Mouse (Mus musculus) gastrocnemius, postnatal 36 days (tissue): ENCODE data around the gene Cd7. TPM values are rescaled to one million over a fixed set of nuclear protein-coding genes. Genes with fewer than 3 reads are reported as not detected.

Experiments
- DNase-seq, 2 experiments: peaks; one replicate each; pipeline ENCODE4 v3.0.0; 2022
- intact Hi-C: fragments of 180-260 bp; cut with DNase I; formaldehyde crosslinking; loops from one replicate; pipeline ENCODE4 v1.15.1; 2025
- total RNA-seq, 2 experiments: library from RNA; stranded (reverse); gene quantifications; 2 replicates each; pipeline ENCODE4 v1.2.3; 2021

The Cd7 gene
- total RNA-seq, 2 experiments from 2014 or later, result not detected

DNA sequence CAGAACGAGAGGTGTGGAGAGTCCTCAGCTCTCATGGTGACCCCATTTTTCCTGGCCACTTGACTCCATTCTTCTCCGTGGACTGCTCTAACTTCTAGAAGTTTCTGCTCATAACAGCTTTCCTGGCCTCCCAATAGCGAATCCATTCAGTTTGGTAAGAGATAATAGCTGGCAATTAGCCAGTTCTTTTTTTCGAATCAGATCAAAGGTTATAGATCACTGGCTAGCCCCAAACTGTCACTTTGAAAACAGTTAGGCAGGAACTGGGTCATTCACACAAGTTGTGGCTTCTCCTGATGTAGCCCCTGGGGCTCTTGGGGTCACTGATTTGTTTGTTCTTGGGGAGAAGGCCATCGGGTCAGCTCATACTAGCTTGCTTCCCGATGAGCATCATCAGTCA, 44.5 kb downstream of the Cd7 start:
- DNase-seq, result no peak
- intact Hi-C loops, result no loop called here

GRCm38 (mm10) chr11:120993586-120993985, 45.6 kb downstream of the Cd7 start:
- no peak for DNase-seq
- intact Hi-C loops, result no loop called here

DNA sequence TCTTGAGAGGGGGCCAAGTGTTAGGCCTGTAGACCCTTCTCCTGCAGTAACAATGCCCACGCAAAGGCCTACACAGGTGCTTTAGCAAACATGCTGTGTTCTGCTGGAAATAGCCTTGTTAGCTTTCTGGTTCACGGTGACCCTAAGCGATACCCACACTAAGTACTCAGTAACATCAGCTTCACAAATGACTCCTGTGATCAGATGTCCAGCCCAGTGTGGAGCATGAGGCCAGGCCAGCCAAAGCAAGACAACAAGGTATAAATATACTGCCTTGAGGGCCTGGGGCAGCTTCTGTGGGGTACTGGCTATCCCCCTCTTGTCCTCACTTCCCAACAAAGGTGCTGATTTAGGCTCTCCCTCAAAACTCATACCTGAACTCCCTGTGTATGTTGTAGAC, 46.1 kb downstream of the Cd7 start:
- no peak for DNase-seq

GRCm38 (mm10) chr11:120991791-120992190, 47.4 kb downstream of the Cd7 start:
- DNase-seq, result no peak
- intact Hi-C loops, result no loop called here

More for the DNA sequence above, 46.1 kb downstream of the Cd7 start:
- intact Hi-C loops, result no loop called here

GRCm38 (mm10) chr11:120990951-120991526, 48.2 kb downstream of the Cd7 start, which contains the start of gene Csnk1d:
Gene Csnk1d, minus strand, starts transcription at chr11:120991330.
- DNase-seq, result peak; percentile 98 to 100
- intact Hi-C loops, result no loop called here

DNA sequence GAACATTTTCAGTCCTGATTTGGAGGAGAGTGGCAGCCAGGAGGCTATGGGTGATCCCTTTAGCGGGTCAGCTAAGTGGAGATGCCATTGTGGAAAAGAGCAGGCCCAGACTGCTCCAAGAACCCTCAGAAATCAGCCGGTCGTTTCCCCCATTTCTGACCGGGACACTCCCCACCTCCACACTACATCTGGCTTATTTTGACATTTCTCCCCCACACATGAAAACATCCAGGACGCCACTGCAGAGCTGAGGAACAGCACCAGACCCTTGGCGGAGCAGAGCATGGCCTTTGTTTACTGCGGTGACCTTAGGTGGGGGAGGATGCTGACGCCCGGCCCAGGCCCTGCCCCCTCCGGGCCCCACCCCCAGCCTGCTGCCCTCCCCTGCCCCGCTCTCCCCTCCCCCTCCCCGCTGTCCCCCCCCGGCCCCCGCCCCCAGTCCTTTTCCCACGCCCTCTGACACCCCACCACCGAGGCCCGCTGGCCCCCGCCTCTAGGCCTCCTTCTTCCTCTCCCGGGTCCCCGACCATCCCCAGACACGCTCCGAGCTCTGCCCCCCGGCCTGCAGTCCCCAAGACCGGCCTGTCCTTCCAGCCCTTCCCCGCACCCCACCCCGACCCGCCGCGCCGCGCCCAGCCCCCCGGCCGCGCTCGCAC, 49.0 kb downstream of the Cd7 start:
- intact Hi-C loops, result no loop called here
- DNase-seq, result peak; percentile 40 to 41

DNA sequence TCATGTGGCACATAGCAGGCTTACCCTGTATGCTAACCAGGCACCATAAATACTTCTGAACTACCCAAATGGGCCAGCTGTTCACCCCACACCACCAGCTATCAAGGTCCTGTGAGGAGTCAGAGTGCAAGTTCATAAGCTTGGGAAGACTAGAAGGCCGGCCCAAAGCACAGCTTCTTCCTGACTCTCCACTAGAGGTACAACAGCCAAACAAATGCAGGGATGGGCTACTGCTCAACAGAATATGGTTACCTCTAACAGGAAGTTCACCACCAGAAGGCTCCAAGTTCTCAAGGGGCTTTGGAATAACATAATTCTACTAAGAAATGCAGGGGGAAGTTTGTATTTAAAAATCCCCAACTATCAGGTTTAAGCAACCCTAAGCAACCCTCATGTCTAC, 49.7 kb downstream of the Cd7 start:
- intact Hi-C loops, result no loop called here
- no peak for DNase-seq

DNA sequence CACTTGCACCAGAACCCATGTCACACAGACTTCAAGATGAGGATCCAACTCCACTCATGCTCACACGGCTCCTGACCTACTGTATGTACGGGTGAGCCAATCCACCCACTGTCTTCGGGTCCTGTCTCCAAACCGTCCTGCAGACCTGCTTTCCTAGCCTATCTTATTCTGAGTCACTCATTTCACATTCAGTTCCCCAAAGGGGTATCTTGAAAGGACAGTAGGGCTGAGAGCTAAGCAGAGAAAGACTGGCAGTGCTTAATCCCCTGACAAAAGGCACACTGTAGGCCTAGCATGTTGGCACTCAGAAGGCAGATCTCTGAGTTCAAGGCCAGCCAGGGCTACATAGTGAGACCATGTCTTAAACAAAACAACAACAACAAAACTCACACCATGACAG, 50.8 kb downstream of the Cd7 start:
- no peak for DNase-seq
- intact Hi-C loops, result no loop called here

GRCm38 (mm10) chr11:120987608-120988007, 51.6 kb downstream of the Cd7 start:
- no peak for DNase-seq
- intact Hi-C loops, result no loop called here

Other genes starting within 250 kb of the Cd7 start
- 10 to 100 TPM; 31.3 to 32.9 TPM for gene Dus1l, start 243.0 kb downstream of the Cd7 start, total RNA-seq
- gene Fasn, start 214.9 kb downstream of the Cd7 start, total RNA-seq, result 10 to 100 TPM; 12.5 to 20.0 TPM
- gene Ccdc57, start 106.5 kb downstream of the Cd7 start, total RNA-seq, result 1 to 10 TPM; 4.1 to 4.9 TPM
- 100 to 1,000 TPM; 365 to 521 TPM for gene Slc16a3, start 90.9 kb downstream of the Cd7 start, total RNA-seq
- 10 to 100 TPM; 51.6 to 54.5 TPM for gene Csnk1d, start 48.1 kb downstream of the Cd7 start, total RNA-seq
- not detected for gene Sectm1b, start 24.2 kb upstream of the Cd7 start, total RNA-seq
- gene Sectm1a, start 41.8 kb upstream of the Cd7 start, total RNA-seq, result not detected
- gene Tex19.2, start 79.3 kb upstream of the Cd7 start, total RNA-seq, result not detected
- gene Tex19.1, start 106.7 kb upstream of the Cd7 start, total RNA-seq, result not detected
- 1 to 10 TPM; 1.4 to 1.5 TPM for gene Uts2r, start 120.9 kb upstream of the Cd7 start, total RNA-seq
- 1 to 10 TPM; 6.8 to 7.5 TPM for gene Hexdc, start 165.0 kb upstream of the Cd7 start, total RNA-seq
- 10 to 100 TPM; 11.0 to 12.0 TPM for gene Ogfod3, start 165.3 kb upstream of the Cd7 start, total RNA-seq
- 1 to 10 TPM; 2.5 to 2.7 TPM for gene Cybc1, start 189.9 kb upstream of the Cd7 start, total RNA-seq
- 100 to 1,000 TPM in 1 of 2 experiments, 10 to 100 TPM in 1; 94.7 to 102 TPM for gene Narf, start 197.8 kb upstream of the Cd7 start, total RNA-seq
- gene Foxk2, start 220.6 kb upstream of the Cd7 start, total RNA-seq, result 10 to 100 TPM; 24.6 to 24.9 TPM